Mouse (Mus musculus) gastrocnemius, postnatal 25 days (tissue): Measurements from ENCODE around the gene Utp6. TPM values are rescaled to one million over a fixed set of nuclear protein-coding genes. Genes with fewer than 3 reads are reported as not detected.

Source experiments
- DNase-seq: peaks from one replicate; pipeline ENCODE4 v3.0.0; 2022
- total RNA-seq, 2 experiments: library from RNA; stranded (reverse); gene quantifications; 1 replicate in 1 of 2; 2 replicates in 1 of 2; pipeline ENCODE4 v1.2.3; 2021

Gene Utp6
- total RNA-seq, 2 experiments from 2014 or later: 24.6 to 26.0 TPM

GRCm38 (mm10) chr11:79962877-79963183 is 640 bp upstream of the Utp6 start:
- DNase-seq: no peak

GRCm38 (mm10) chr11:79961346-79962124 is 655 bp downstream of the Utp6 start:
- DNase-seq: no peak

GRCm38 (mm10) chr11:79947265-79947664 is 14.9 kb downstream of the Utp6 start:
- DNase-seq: no peak

GRCm38 (mm10) chr11:79943601-79944000 is 18.6 kb downstream of the Utp6 start:
- no peak for DNase-seq

GRCm38 (mm10) chr11:79943136-79943535 is 19.1 kb downstream of the Utp6 start:
- no peak for DNase-seq

GRCm38 (mm10) chr11:79935766-79936165 is 26.4 kb downstream of the Utp6 start:
- DNase-seq: no peak

- DNase-seq: no peak
These were observed 39.4 kb downstream of the Utp6 start for GRCm38 (mm10) chr11:79922766-79923165.

- DNase-seq: no peak
These were observed 40.0 kb downstream of the Utp6 start for GRCm38 (mm10) chr11:79922157-79922556.

GRCm38 (mm10) chr11:79920505-79921025 is 41.6 kb downstream of the Utp6 start:
- DNase-seq: no peak

GRCm38 (mm10) chr11:79919685-79920504 is 42.3 kb downstream of the Utp6 start:
- DNase-seq: peak; percentile 74

GRCm38 (mm10) chr11:79915696-79916349 is 46.4 kb downstream of the Utp6 start:
- no peak for DNase-seq

- DNase-seq: peak; percentile 36
These were observed 53.3 kb downstream of the Utp6 start for GRCm38 (mm10) chr11:79908600-79909483.

GRCm38 (mm10) chr11:79906920-79907319 is 55.3 kb downstream of the Utp6 start:
- DNase-seq: no peak

- no peak for DNase-seq
These were observed 59.2 kb downstream of the Utp6 start for GRCm38 (mm10) chr11:79902881-79903481.

GRCm38 (mm10) chr11:79901146-79901545 is 61.0 kb downstream of the Utp6 start:
- no peak for DNase-seq

- DNase-seq: no peak
These were observed 69.9 kb downstream of the Utp6 start for GRCm38 (mm10) chr11:79892259-79892658.

- no peak for DNase-seq
These were observed 71.4 kb downstream of the Utp6 start for GRCm38 (mm10) chr11:79890822-79891221.

GRCm38 (mm10) chr11:79886961-79887360 is 75.2 kb downstream of the Utp6 start:
- peak; percentile 62 for DNase-seq

GRCm38 (mm10) chr11:79886395-79886794 is 75.8 kb downstream of the Utp6 start:
- DNase-seq: no peak

GRCm38 (mm10) chr11:79885713-79886393 is 76.3 kb downstream of the Utp6 start:
- peak; percentile 83 for DNase-seq

GRCm38 (mm10) chr11:79884784-79885183 is 77.4 kb downstream of the Utp6 start:
- no peak for DNase-seq
